Mouse (Mus musculus) E14TG2a.4 (cell line): ENCODE measurements at regions not wholly inside any gene's neighbourhood (a gene's known extent, or its start where the extent isn't known, plus 50 kb on each side); places are given as distances from the start of the nearest gene placed in this dataset.
"Not testable (repeated sequence)": the region's sequence is repeated elsewhere in the genome, so short reads cannot be mapped to it uniquely, and the experiment has no call there.

Experiments used
- CTCF ChIP-seq: conservative IDR thresholded peaks from 2 replicates; pipeline ENCODE4 v1.5.1; 2014; ENCODE audit warnings: low read length
- NANOG ChIP-seq: IDR thresholded peaks from 2 replicates; pipeline ENCODE4 v1.6.1; 2014; ENCODE audit warnings: borderline replicate concordance, low read length, mixed read lengths

GRCm38 (mm10) chr11:71288243-71288642 lies 57.7 kb upstream of the Nlrp1b start:
- not testable (repeated sequence) for TF ChIP-seq CTCF, NANOG
